Mouse (Mus musculus) embryonic facial prominence, embryonic 15.5 days (tissue): ENCODE data around the gene Scd3. TPM values are rescaled to one million over a fixed set of nuclear protein-coding genes. Genes with fewer than 3 reads are reported as not detected.
A peak's percentile ranks its signal among the peaks of the same experiment; 100 is the strongest.
"Not testable (repeated sequence)": the region's sequence is repeated elsewhere in the genome, so short reads cannot be mapped to it uniquely, and the experiment has no call there.

Experiments used
- ATAC-seq: fragments of 200-750 bp; cut with Nextera tagmentation; 2 replicates; pipeline ENCODE4 v1.8.0; 2017; ENCODE audit warnings: low read depth, moderate TSS enrichment; ENCODE audit not compliant: insufficient number of reproducible peaks, low FRiP score, low TSS enrichment
- H3K27ac ChIP-seq: fragments of 300-500 bp; sonication (generic); replicated peaks from 2 replicates; pipeline ENCODE4 v1.5.1; 2015; ENCODE audit warnings: mild to moderate bottlenecking, inconsistent platforms
- H3K27me3 ChIP-seq: fragments of 300-500 bp; sonication (generic); 2 replicates; pipeline ENCODE4 v1.6.1; 2015; ENCODE audit warnings: inconsistent platforms
- H3K36me3 ChIP-seq: fragments of 300-500 bp; sonication (generic); 2 replicates; pipeline ENCODE4 v1.6.1; 2015; ENCODE audit warnings: mild to moderate bottlenecking, inconsistent platforms
- H3K4me1 ChIP-seq: fragments of 300-500 bp; sonication (generic); 2 replicates; pipeline ENCODE4 v1.6.1; 2015; ENCODE audit warnings: inconsistent platforms
- H3K4me2 ChIP-seq: fragments of 300-500 bp; sonication (generic); replicated peaks from 2 replicates; pipeline ENCODE4 v1.6.1; 2015; ENCODE audit warnings: mild to moderate bottlenecking, inconsistent platforms
- H3K4me3 ChIP-seq: fragments of 300-500 bp; sonication (generic); replicated peaks from 2 replicates; pipeline ENCODE4 v1.5.1; 2015; ENCODE audit warnings: mild to moderate bottlenecking, inconsistent platforms
- H3K9ac ChIP-seq: fragments of 300-500 bp; sonication (generic); 2 replicates; pipeline ENCODE4 v1.6.1; 2015; ENCODE audit warnings: inconsistent platforms
- H3K9me3 ChIP-seq: fragments of 300-500 bp; sonication (generic); replicated peaks from 2 replicates; pipeline ENCODE4 v1.6.1; 2016; ENCODE audit warnings: inconsistent platforms
- WGBS: fragments of 180-500 bp; shearing (Covaris S2); methylation state at CpG from one replicate; pipeline ENCODE4 v1.1.7; 2015; 5-methylcytosine and 5-hydroxymethylcytosine counted together
- polyA plus RNA-seq: library from polyadenylated mRNA; unstranded; fragments of >200 nt; fragmentation: Nextera tagmentation; extraction: Ambion mirVana; gene quantifications from 2 replicates; pipeline ENCODE4 v1.2.1, GENCODE M21; 2015

Gene Scd3
- polyA plus RNA-seq, 1 experiment from 2014 or later, result 0.89 TPM

DNA sequence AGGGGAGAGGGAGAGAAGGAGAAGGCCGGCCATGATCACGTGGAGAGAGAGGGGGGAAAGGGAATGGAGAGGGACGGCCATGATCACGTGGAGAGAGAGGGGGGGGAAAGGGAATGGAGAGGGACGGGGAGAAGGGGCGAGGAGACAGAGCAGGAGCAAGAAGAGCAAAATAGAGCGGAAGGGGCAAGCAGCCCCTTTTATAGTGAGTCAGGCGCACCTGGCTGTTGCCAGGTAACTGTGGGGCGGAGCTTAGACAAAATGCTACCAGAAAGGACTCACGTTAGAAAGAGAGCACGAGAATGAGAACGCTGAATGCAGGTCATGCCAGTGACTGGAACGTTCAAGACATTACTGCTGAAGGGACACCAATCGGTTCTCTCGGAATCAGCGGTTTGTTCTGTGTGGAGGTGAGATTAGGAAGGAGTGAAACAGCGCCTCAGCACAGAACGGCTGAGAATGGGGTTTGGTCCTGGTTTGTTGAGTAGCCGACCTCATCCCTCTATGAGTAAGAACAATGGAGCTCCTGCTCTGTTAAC, 34.5 kb downstream of the Scd3 start:
- peak overlapping the region; percentile 21 for H3K4me3 ChIP-seq

DNA sequence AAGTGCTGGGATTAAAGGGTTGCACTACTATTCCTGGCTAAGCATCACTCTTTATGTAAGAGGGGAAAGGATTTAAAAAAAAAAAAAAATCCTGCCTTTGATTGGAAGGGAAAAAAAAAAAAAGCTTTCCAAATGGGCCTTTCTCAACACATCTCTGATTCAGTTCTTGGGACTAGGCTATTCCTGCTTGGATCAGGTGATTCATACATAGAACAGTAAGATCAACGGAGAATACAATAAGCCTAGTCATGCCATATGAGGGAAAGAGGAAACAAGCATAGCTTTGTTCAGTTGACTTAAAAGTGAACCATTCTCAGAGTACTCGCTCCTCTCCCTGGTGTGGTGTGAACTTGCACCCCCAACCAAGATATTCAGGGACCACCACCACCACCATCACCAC, 35.8 kb downstream of the Scd3 start:
- Histone ChIP-seq H3K4me2 (no peak overlapping the region), H3K4me1 (0 out of 2 replicates have a peak, but pooled peaks cover 5% of the 10 kb centered on the region), H3K27ac (no peak overlapping the region), H3K27me3 (no peaks in the 10 kb centered on the region), H3K4me3 (no peak overlapping the region), H3K9me3 (no peaks in the 10 kb centered on the region), H3K9ac (no peak overlapping the region), H3K36me3 (no peaks in the 10 kb centered on the region)
- WGBS, result 62% methylated on average over 2 of the region's 2 CpGs
- ATAC-seq, result no peak

More for the DNA sequence above, 34.5 kb downstream of the Scd3 start:
- Histone ChIP-seq H3K9me3 (no peaks in the 10 kb centered on the region), H3K36me3 (no peaks in the 10 kb centered on the region), H3K4me2 (peak overlapping the region; percentile 42), H3K27ac (no peak overlapping the region), H3K9ac (no peak overlapping the region), H3K27me3 (no peaks in the 10 kb centered on the region), H3K4me1 (0 out of 2 replicates have a peak, but pooled peaks cover 5% of the 10 kb centered on the region)
- no peak for ATAC-seq
- 14% methylated on average over 19 of the region's 19 CpGs for WGBS

DNA sequence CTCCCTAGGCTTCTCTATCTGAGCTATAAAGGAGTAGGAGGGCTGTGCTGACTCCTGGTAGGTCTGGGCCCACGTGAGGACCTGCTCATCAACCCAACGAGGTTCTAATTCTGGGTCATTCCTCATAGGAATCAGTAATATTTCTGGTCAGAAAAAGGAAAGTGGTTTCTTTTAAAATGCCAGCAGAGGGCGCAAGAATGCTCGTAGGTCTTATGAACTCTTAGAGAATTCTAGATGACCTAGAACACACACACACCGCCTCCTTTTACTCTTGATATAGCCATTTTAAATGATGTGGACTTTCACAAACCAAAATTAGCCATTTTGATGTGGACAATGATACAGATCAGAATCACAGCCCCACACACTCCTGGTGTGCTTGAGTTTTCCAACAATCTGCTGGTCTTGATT, 42.7 kb downstream of the Scd3 start:
- H3K9ac ChIP-seq, result no peak overlapping the region
- no peaks in the 10 kb centered on the region for H3K36me3 ChIP-seq
- no peaks in the 10 kb centered on the region for H3K9me3 ChIP-seq
- H3K4me1 ChIP-seq, result peaks cover 34% of the 10 kb centered on the region
- WGBS, result 4% methylated on average over 5 of the region's 5 CpGs
- no peak for ATAC-seq
- no peak overlapping the region for H3K27ac ChIP-seq
- no peak overlapping the region; the same call in 1 of the 2 replicates for H3K4me3 ChIP-seq
- no peaks in the 10 kb centered on the region for H3K27me3 ChIP-seq
- H3K4me2 ChIP-seq, result no peak overlapping the region

DNA sequence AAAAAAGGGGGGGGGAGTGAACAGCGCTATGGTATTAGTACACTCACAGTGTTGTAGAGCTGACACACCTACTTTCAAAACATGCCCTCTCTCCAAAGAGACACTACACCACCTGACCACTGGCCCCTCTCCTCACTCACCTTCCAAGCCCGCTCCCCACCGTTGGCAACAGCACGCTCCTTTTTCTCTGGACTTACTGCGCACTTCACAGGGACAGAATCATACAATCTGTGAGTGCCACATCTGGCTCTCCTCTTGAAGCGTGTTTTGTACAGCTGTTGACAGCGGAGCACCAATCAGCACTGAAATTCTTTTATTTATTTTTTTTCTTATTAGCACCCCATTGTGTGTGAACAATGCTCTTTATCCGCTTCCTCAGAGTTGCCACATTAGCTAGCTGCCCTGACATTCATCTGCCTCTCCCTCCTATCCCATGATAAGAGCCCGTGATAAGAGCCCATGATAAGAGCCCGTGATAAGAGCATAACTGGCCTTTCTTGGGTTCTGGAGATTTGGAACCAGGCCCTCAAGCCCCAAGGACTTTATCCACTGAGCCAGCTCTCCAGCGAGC, 43.4 kb downstream of the Scd3 start:
- no peak overlapping the region; the same call in 1 of the 2 replicates for H3K4me3 ChIP-seq
- H3K9me3 ChIP-seq, result no peaks in the 10 kb centered on the region
- ATAC-seq, result no peak
- WGBS, result 49% methylated on average over 11 of the region's 11 CpGs
- no peak overlapping the region for H3K9ac ChIP-seq
- peaks cover 34% of the 10 kb centered on the region for H3K4me1 ChIP-seq
- no peaks in the 10 kb centered on the region for H3K36me3 ChIP-seq
- peak overlapping the region; percentile 79 for H3K4me2 ChIP-seq
- H3K27me3 ChIP-seq, result no peaks in the 10 kb centered on the region
- no peak overlapping the region for H3K27ac ChIP-seq

- H3K27ac ChIP-seq, result peak overlapping the region; percentile 94
- no peaks in the 10 kb centered on the region for H3K9me3 ChIP-seq
- H3K9ac ChIP-seq, result peak overlapping the region; percentile 19
- H3K4me2 ChIP-seq, result peak overlapping the region; percentile 79
- peaks cover 34% of the 10 kb centered on the region for H3K4me1 ChIP-seq
- 2% methylated on average over 25 of the region's 25 CpGs for WGBS
- no peaks in the 10 kb centered on the region for H3K27me3 ChIP-seq
- no peaks in the 10 kb centered on the region for H3K36me3 ChIP-seq
- peak; percentile 7; the same call in 1 of the 2 replicates for ATAC-seq
- H3K4me3 ChIP-seq, result peak overlapping the region; percentile 45
Observed at GRCm38 (mm10) chr19:44247281-44248080, 44.4 kb downstream of the Scd3 start.

DNA sequence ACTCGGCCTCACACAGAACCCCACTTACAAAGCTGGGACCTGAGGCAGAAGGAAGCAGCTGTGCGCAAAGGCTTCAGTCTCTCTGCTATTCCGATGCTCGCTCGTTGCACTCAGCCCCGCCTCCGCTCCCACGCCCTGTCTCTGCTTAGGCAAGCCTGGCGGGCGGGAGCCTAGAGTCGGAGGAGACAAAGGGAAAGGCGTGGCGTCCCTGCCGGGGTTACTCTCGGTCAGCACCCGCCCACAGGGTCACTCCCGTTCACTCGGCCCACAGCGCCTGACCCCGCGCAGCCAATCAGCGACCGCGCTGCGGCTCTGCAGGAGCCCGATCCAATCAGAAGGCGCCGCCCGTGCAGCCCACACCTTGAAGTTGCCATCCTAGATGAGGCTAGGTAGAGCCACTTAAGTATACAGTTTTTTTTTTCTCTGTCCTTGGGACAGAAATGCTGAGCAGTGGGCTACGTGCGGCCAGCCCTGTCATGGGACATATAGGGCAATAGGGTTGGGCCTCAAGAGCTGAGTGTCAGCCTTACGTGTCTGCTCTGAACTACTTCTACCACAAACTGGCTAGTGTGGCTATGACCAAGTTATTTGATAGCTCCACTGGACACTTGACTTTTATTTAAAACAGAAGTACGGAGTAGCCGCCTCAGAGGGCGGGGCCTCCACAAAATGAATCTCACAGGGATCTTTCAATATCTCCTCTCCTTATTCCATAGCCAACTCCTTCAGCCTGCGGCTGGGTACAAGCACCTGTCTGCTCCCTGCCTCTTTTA, 45.2 kb downstream of the Scd3 start:
- peaks cover 34% of the 10 kb centered on the region for H3K4me1 ChIP-seq
- H3K4me3 ChIP-seq, result peak overlapping the region; percentile 45
- peak overlapping the region; percentile 19; the same call in 1 of the 2 replicates for H3K9ac ChIP-seq
- H3K27me3 ChIP-seq, result no peaks in the 10 kb centered on the region
- H3K27ac ChIP-seq, result peak overlapping the region; percentile 94
- no peaks in the 10 kb centered on the region for H3K36me3 ChIP-seq
- 2% methylated on average over 36 of the region's 36 CpGs for WGBS
- ATAC-seq, result peak; percentile 97
- peak overlapping the region; percentile 79 for H3K4me2 ChIP-seq
- no peaks in the 10 kb centered on the region for H3K9me3 ChIP-seq

GRCm38 (mm10) chr19:44248854-44249351, 45.8 kb downstream of the Scd3 start:
- Histone ChIP-seq H3K4me1 (peaks cover 34% of the 10 kb centered on the region), H3K27me3 (no peaks in the 10 kb centered on the region), H3K36me3 (no peaks in the 10 kb centered on the region), H3K27ac (peak overlapping the region; percentile 94), H3K9ac (no peak overlapping the region), H3K4me3 (peak overlapping the region; percentile 45), H3K9me3 (no peaks in the 10 kb centered on the region), H3K4me2 (peak overlapping the region; percentile 79; the same call in 1 of the 2 replicates)
- ATAC-seq, result no peak
- WGBS, result 49% methylated on average over 11 of the region's 11 CpGs

DNA sequence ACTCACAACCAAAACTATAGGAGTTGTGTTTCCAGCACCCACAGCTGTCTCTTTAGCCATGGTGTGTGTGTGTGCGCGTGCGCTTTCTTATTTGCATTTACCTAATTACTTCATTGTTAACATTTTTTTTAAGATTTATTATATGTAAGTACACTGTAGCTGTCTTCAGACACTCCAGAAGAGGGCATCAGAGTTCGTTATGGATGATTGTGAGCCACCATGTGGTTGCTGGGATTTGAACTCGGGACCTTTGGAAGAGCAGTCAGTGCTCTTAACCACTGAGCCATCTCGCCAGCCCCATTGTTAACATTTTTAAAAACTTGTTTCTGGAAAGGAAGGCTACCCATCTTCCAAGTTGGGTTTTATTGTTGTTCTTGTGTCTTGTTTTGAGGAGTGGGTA, 48.1 kb downstream of the Scd3 start:
- H3K9ac ChIP-seq, H3K9me3 ChIP-seq, H3K4me2 ChIP-seq, H3K27ac ChIP-seq, ATAC-seq, H3K36me3 ChIP-seq, H3K27me3 ChIP-seq, H3K4me3 ChIP-seq: not testable (repeated sequence)
- 91% methylated on average over 6 of the region's 6 CpGs for WGBS
- H3K4me1 ChIP-seq, result peaks cover 31% of the 10 kb centered on the region

- Histone ChIP-seq H3K36me3 (no peaks in the 10 kb centered on the region), H3K27ac (no peak overlapping the region), H3K4me3 (no peak overlapping the region), H3K9ac (no peak overlapping the region), H3K9me3 (no peaks in the 10 kb centered on the region), H3K4me2 (no peak overlapping the region), H3K4me1 (peaks cover 22% of the 10 kb centered on the region), H3K27me3 (no peaks in the 10 kb centered on the region)
- no peak for ATAC-seq
- WGBS, result 41% methylated on average over 12 of the region's 12 CpGs
Observed at GRCm38 (mm10) chr19:44251936-44252558, 49.0 kb downstream of the Scd3 start.

DNA sequence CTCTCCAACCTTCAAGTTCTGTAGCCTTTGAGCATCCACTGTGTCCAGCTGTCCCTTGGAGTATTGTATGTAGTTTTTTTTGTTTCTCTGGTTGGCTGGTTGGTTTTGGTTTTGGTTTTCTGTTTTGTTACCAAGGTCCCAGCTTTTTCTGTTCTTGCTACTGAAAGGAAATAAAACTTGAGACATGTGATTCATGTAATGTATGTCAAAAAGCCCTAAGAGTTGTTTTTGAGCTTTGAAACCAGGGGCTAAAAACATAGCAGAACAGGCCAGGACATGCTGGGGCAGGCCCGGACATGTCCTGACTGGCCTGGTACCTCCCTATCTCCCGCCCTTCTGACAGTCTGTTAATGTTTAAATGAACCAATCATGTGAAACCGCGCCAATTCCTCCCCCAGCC, 51.0 kb downstream of the Scd3 start:
- ATAC-seq, H3K4me2 ChIP-seq: not testable (repeated sequence)
- WGBS, result 83% methylated on average over 4 of the region's 4 CpGs

More for the DNA sequence above, 51.0 kb downstream of the Scd3 start:
- not testable (repeated sequence) for H3K4me3 ChIP-seq, H3K27me3 ChIP-seq, H3K36me3 ChIP-seq, H3K4me1 ChIP-seq, H3K9me3 ChIP-seq, H3K27ac ChIP-seq, H3K9ac ChIP-seq
